Mouse (Mus musculus): ENCODE measurements around the gene H3f3b. TPM values are rescaled to one million over a fixed set of nuclear protein-coding genes. Genes with fewer than 3 reads are reported as not detected.

The H3f3b gene
- 2,246 and 2,293 TPM in 2 replicates for polyA plus RNA-seq (2016; fragmentation: Nextera tagmentation; extraction: Ambion mirVana)

DNA sequence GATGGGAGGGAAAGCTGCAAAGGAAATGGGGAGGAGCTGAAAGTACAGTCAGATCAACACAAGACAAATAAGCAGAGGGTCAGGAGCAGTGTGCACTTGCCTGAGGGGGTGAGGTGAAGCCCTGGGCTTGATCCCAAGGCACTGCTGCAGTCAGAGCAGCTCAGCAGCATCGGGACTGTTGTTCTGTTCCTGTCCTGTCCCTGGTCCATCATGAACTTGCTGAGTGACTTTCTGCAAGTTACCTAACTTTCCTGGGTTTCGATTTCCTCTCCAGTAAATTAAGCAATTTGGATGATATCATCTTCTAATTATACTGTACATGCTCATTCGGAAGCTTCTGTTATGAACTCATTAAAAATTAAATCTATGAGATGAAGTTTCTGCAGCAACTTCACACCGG, at the start of gene H3f3b:
Gene H3f3b (minus strand): TSS at position 207 of the 400 bp plus-strand sequence.
- Histone ChIP-seq H3K4me2 (replicated peaks) (no peak within 1 kb of the TSS), H3K36me3 (no peaks in the 10 kb centered on the region), H3K27me3 (no peaks in the 10 kb centered on the region), H3K27ac (no peak within 1 kb of the TSS), H3K4me3 (no peak within 1 kb of the TSS), H3K9me3 (no peaks in the 10 kb centered on the region), H3K9ac (no peak within 1 kb of the TSS), H3K4me1 (peaks cover 17% of the 10 kb centered on the region)
- ATAC-seq (ENCODE audit: insufficient number of reproducible peaks, insufficient read depth, low FRiP score, low TSS enrichment) = no peak
- WGBS = 80% methylated on average over 4 of the region's 4 CpGs

DNA sequence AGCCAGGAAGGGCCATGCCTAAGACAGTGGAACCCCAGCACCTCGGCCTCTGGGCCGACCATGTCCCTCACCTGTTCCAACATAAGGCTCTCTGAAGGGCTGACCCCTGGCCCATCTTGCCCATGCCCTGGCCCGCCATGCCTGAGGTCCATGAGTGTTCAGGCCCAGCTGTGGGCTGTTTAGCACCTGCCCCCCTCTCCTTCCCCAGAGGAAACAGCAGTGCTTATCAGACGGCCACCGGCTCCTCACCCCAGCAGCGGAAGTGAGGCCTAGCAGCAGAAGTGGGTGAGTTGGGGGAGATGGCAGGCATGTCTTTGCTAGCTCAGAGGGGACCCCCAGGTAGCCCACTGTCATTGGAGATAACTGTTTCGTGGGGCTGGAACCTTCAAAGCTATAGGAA, 49.1 kb upstream of the H3f3b start:
- Histone ChIP-seq H3K4me2 (replicated peaks) (no peak overlapping the region), H3K4me3 (no peak overlapping the region)
- 87% methylated on average over 7 of the region's 7 CpGs for WGBS

DNA sequence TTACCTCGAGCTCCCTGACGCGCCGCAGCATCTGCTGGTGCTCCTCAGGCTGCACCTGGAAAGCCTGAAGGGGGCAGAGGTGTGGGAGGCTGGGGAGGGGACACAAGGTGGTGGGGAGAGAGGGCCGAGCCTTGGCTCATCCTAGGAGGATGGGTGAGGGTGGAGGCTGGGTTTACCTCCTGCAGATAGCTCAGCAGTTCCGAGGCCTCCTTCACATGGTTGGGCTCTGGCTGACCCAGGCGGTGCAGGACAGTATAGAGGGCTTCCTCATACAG, 48.4 kb upstream of the H3f3b start:
- 54% methylated on average over 7 of the region's 7 CpGs for WGBS
- peaks cover 16% of the 10 kb centered on the region; the same call in 1 of the 2 replicates for H3K4me1 ChIP-seq

More for the DNA sequence above, 49.1 kb upstream of the H3f3b start:
- H3K36me3 ChIP-seq = peaks cover 31% of the 10 kb centered on the region
- peaks cover 16% of the 10 kb centered on the region; the same call in 1 of the 2 replicates for H3K4me1 ChIP-seq
- no peaks in the 10 kb centered on the region for H3K27me3 ChIP-seq
- no peak overlapping the region for H3K27ac ChIP-seq
- no peaks in the 10 kb centered on the region for H3K9me3 ChIP-seq
- ATAC-seq (ENCODE audit: insufficient number of reproducible peaks, insufficient read depth, low FRiP score, low TSS enrichment) = no peak
- H3K9ac ChIP-seq = no peak overlapping the region

DNA sequence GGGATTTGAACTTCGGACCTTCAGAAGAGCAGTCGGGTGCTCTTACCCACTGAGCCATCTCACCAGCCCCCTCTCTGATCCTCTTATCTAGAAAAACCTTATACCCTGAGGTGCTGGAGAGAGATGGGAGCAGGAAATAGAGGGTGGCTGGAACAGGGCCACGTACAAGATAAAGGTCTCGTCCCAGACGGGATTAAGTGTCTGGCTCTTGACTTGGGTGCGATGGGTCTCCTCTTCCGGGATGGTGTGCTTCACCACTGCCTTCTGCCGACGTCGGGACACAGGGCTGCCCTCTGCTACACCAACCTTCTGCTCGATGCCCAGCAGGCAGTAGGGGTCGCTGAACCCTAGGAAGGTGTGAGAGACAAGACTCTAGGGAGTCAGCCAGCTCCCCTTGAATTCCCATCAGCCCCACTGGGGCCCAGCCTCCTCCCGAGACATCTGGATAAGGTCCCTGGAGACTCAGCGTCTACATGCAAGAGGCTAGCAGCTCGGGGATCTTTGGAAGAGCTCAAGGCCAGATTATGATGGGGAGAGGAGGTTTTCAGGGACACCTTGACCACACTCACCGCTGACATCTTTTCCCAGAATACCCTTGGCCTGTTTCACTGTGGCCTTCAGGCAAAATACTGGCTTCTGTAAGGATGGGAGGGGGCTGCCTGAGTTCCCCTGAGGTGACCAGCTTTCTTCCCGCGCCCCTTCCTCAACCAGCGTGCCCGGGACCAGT, 47.9 kb upstream of the H3f3b start:
- H3K4me1 ChIP-seq = peaks cover 16% of the 10 kb centered on the region; the same call in 1 of the 2 replicates
- WGBS = 56% methylated on average over 20 of the region's 20 CpGs
- no peak overlapping the region for H3K9ac ChIP-seq
- H3K27ac ChIP-seq = no peak overlapping the region
- H3K36me3 ChIP-seq = peaks cover 20% of the 10 kb centered on the region
- no peaks in the 10 kb centered on the region for H3K27me3 ChIP-seq
- no peak overlapping the region for H3K4me3 ChIP-seq
- H3K4me2 ChIP-seq (replicated peaks) = no peak overlapping the region
- H3K9me3 ChIP-seq = no peaks in the 10 kb centered on the region
- ATAC-seq (ENCODE audit: insufficient number of reproducible peaks, insufficient read depth, low FRiP score, low TSS enrichment) = no peak

More for the DNA sequence above, 48.4 kb upstream of the H3f3b start:
- Histone ChIP-seq H3K36me3 (peaks cover 25% of the 10 kb centered on the region), H3K27ac (no peak overlapping the region), H3K9me3 (no peaks in the 10 kb centered on the region), H3K9ac (no peak overlapping the region), H3K4me2 (replicated peaks) (no peak overlapping the region), H3K27me3 (no peaks in the 10 kb centered on the region), H3K4me3 (no peak overlapping the region)
- no peak for ATAC-seq (ENCODE audit: insufficient number of reproducible peaks, insufficient read depth, low FRiP score, low TSS enrichment)

DNA sequence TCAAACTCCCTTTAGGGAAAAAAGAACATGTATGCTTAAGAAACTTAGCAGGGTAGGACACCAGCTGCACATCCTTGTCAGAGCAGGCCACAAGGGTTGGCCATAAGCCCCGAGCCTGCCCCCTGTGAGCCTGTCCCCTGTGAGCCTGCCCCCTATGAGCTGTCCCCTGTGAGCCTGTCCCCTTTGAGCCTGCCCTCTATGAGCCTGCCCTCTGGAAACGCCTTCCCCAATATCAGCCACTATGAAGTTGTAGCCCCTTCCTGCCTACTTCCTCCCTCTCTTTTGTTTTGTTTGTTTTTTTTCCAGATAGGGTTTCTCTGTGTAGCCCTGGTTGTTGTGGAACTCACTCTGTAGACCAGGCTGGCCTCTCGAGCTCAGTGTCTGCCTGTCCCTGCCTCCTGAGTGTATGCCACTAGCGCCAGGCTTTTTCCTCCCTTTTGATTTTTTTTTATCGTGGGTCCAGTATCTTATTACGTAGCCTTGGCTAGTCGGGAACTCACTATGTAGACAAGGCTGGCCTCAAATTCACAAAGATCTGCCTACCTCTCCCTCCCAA, 46.8 kb upstream of the H3f3b start:
- WGBS = 57% methylated on average over 7 of the region's 7 CpGs
- Histone ChIP-seq H3K4me2 (replicated peaks) (no peak overlapping the region), H3K4me3 (no peak overlapping the region), H3K4me1 (peaks cover 16% of the 10 kb centered on the region; the same call in 1 of the 2 replicates), H3K27ac (no peak overlapping the region), H3K27me3 (no peaks in the 10 kb centered on the region), H3K36me3 (peaks cover 8% of the 10 kb centered on the region), H3K9me3 (no peaks in the 10 kb centered on the region), H3K9ac (no peak overlapping the region)
- ATAC-seq (ENCODE audit: insufficient number of reproducible peaks, insufficient read depth, low FRiP score, low TSS enrichment) = no peak

DNA sequence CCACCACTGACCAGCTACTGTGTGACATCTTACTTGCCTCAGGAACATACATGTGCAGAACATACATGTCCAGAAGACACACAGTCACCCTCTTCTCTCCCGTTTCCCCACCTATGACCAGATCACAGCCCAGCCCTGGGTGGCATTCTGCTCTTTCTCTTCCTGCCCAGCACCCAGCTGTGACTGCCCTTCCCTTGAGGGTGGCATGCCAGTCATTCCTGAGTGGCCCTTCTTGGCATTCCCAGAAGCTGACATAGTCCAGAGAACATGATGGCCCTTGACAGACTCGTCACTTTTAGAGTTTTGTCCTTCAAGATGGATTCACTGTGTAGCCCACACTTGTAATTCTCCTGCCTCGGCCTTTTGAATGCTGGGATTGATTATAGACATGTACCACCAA, 44.8 kb upstream of the H3f3b start:
- H3K4me1 ChIP-seq = 0 out of 2 replicates have a peak, but pooled peaks cover 4% of the 10 kb centered on the region
- no peak overlapping the region for H3K27ac ChIP-seq
- no peaks in the 10 kb centered on the region for H3K27me3 ChIP-seq
- H3K4me2 ChIP-seq (replicated peaks) = no peak overlapping the region
- WGBS = 78% methylated on average over 3 of the region's 3 CpGs
- no peak overlapping the region for H3K9ac ChIP-seq
- H3K9me3 ChIP-seq = no peaks in the 10 kb centered on the region
- H3K4me3 ChIP-seq = no peak overlapping the region
- ATAC-seq (ENCODE audit: insufficient number of reproducible peaks, insufficient read depth, low FRiP score, low TSS enrichment) = no peak
- H3K36me3 ChIP-seq = no peaks in the 10 kb centered on the region

DNA sequence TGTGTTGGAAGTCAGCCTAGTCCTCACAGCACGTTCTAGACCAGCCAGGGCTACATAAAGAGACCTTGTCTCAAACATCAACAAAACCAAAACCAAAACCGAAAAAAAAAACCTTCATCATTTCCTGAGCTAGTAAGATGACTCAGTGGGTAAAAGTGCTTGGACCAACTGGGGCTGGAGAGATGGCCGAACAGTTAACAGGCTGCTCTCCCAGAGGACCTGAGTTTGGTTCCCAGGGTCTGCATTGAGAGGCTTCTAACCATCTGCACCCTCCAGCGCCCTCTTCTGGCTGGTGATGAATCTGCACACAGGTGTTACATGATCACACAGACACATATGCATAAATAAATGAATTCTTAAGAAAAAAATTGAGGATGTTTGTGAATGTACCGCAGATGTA, 43.7 kb upstream of the H3f3b start:
- ATAC-seq (ENCODE audit: insufficient number of reproducible peaks, insufficient read depth, low FRiP score, low TSS enrichment) = no peak
- H3K4me3 ChIP-seq = no peak overlapping the region
- H3K9me3 ChIP-seq = no peaks in the 10 kb centered on the region
- no peaks in the 10 kb centered on the region for H3K36me3 ChIP-seq
- H3K27ac ChIP-seq = no peak overlapping the region
- H3K9ac ChIP-seq = no peak overlapping the region
- no peaks in the 10 kb centered on the region for H3K27me3 ChIP-seq
- H3K4me1 ChIP-seq = 0 out of 2 replicates have a peak, but pooled peaks cover 4% of the 10 kb centered on the region
- H3K4me2 ChIP-seq (replicated peaks) = no peak overlapping the region
- WGBS = 64% methylated on average over 5 of the region's 5 CpGs

DNA sequence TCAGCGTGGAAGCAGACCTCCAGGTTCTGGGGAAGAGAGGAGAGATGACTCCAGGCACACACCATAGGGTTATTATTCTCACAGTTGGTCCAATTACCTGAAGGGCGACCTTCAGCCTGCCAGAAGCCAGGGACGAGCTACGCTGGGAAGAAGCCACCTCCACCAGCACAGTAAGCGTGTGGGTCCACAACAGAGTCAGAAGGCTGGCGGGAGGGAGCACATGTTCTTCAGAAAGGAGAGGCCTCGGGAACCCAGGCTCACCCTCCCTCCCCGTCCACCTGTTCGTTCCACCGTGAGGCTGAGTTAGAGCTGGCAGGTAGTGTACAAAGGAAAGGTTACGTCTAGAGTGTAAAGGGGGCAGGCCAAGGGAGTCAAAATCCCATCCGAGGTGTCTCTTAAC, 37.6 kb upstream of the H3f3b start:
- H3K27me3 ChIP-seq = no peaks in the 10 kb centered on the region
- ATAC-seq (ENCODE audit: insufficient number of reproducible peaks, insufficient read depth, low FRiP score, low TSS enrichment) = no peak
- H3K36me3 ChIP-seq = peaks cover 27% of the 10 kb centered on the region
- H3K27ac ChIP-seq = no peak overlapping the region
- H3K4me3 ChIP-seq = no peak overlapping the region
- 87% methylated on average over 12 of the region's 12 CpGs for WGBS
- no peak overlapping the region for H3K4me2 ChIP-seq (replicated peaks)
- no peaks in the 10 kb centered on the region for H3K9me3 ChIP-seq
- no peak overlapping the region for H3K9ac ChIP-seq
- no peaks in the 10 kb centered on the region for H3K4me1 ChIP-seq

DNA sequence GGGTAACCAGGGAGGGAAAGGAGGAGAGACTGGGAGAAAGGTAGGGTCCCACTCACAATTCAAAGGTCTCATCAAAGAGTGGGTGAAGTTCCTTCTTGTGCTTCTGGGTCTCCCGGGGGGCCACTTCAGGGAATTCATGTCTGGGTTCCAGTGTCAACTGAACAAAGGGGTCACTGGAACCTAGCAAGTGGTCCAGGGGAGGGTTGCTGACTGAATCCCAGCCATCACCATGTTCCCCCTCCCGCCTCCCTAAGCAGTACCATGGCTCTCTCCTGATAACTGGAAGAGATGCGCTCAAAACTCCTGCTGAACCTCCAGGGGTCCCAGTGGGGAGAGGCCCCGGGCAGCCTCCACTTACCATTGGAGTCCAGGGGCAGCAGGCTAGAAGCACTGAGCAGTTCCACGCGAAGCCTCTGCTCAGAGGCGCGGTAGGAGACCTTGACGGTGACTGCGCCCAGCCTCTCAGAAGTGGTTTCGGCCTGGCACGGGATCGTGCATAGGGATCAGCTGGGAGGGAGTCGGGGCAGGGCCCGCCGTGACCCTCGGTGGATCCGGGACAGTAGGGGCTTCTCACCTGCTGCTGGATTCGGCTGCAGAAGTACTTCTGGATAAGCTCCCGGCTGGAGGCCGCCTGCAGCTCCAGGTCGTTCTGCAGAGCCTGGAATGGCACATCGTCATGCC, 36.6 kb upstream of the H3f3b start:
- H3K27ac ChIP-seq = no peak overlapping the region
- H3K36me3 ChIP-seq = peaks cover 37% of the 10 kb centered on the region
- H3K4me1 ChIP-seq = no peaks in the 10 kb centered on the region
- H3K9ac ChIP-seq = no peak overlapping the region
- WGBS = 64% methylated on average over 23 of the region's 23 CpGs
- H3K27me3 ChIP-seq = no peaks in the 10 kb centered on the region
- no peak overlapping the region for H3K4me3 ChIP-seq
- H3K9me3 ChIP-seq = no peaks in the 10 kb centered on the region
- no peak overlapping the region for H3K4me2 ChIP-seq (replicated peaks)
- ATAC-seq (ENCODE audit: insufficient number of reproducible peaks, insufficient read depth, low FRiP score, low TSS enrichment) = no peak

DNA sequence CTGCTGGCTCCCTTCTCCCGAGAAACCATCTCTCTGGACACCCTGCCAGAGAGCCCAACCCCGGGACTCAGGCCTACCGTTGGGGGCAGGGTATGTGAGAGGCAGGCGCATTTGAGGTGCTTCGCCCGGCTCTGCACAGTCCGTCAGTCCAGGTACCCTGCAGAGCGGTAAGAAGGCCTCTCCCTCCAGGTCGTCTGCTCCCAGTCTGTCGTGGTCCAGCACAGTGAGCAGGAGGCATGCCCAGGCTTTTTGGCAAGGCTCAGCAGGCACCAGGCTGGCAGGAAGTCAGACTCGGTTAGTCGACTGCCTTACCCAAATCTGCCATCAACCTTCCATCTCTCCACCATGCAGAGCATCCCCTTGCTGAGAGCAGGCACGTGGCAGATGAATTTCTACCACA, 35.8 kb upstream of the H3f3b start:
- ATAC-seq (ENCODE audit: insufficient number of reproducible peaks, insufficient read depth, low FRiP score, low TSS enrichment) = no peak
- no peak overlapping the region for H3K4me3 ChIP-seq
- peaks cover 44% of the 10 kb centered on the region for H3K36me3 ChIP-seq
- 76% methylated on average over 13 of the region's 13 CpGs for WGBS
- no peak overlapping the region for H3K27ac ChIP-seq
- no peak overlapping the region for H3K4me2 ChIP-seq (replicated peaks)
- H3K27me3 ChIP-seq = no peaks in the 10 kb centered on the region
- H3K4me1 ChIP-seq = no peaks in the 10 kb centered on the region
- no peak overlapping the region for H3K9ac ChIP-seq
- no peaks in the 10 kb centered on the region for H3K9me3 ChIP-seq

DNA sequence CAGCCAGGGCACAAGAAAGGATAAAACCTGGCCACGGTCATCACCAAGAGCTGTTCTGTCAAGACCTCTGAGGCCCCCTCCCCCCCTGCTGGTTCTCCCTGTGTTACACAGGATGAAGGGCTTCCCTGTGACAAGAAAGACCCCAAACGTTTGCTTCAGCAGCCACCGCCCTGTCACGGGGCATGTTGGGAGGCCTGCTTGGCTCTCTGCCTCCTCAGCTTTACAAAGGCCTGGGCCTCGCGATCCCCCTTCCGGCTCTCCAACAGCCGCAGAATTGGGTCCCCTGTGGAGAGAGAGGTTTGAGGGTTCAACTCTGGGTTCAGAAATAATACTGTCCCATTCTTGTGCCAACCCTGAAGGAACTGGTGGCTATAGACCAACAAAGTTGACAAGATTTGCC, 34.8 kb upstream of the H3f3b start:
- H3K4me3 ChIP-seq = no peak overlapping the region
- H3K9ac ChIP-seq = no peak overlapping the region
- WGBS = 70% methylated on average over 8 of the region's 8 CpGs
- no peaks in the 10 kb centered on the region for H3K27me3 ChIP-seq
- 0 out of 2 replicates have a peak overlapping the region, but pooled peaks have one; percentile 43 for H3K27ac ChIP-seq
- H3K4me2 ChIP-seq (replicated peaks) = no peak overlapping the region
- peaks cover 55% of the 10 kb centered on the region for H3K36me3 ChIP-seq
- ATAC-seq (ENCODE audit: insufficient number of reproducible peaks, insufficient read depth, low FRiP score, low TSS enrichment) = no peak
- H3K4me1 ChIP-seq = no peaks in the 10 kb centered on the region
- no peaks in the 10 kb centered on the region for H3K9me3 ChIP-seq
